Mouse (Mus musculus): ENCODE results near the gene Parva.

Gene Parva

DNA sequence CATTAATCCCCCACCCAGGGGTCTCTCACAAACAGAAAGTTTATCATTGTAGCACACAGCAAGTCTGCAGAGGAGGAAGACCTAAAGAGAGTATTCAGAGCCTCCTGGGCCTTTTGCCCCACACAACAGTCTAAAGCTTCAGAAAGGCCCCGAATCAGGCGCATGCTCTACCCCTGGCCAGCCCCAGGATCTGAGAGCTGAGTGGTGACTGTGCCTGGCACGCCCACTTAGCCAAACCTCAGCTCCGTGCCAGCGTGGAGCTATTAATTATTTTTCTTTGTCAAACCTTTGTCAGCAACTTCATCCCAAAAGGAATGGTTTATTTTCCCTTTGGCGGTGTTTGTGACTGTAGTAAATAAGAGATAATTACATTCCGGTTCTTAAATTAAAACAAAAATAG lies 44.0 kb downstream of the Parva start:
- in situ Hi-C loops (cut with MboI, MseI): loop anchor here in 1 of 2 experiments (5.0 kb wide), 2 partner anchors 74 to 396 kb away; no protein-coding TSS in a partner anchor

DNA sequence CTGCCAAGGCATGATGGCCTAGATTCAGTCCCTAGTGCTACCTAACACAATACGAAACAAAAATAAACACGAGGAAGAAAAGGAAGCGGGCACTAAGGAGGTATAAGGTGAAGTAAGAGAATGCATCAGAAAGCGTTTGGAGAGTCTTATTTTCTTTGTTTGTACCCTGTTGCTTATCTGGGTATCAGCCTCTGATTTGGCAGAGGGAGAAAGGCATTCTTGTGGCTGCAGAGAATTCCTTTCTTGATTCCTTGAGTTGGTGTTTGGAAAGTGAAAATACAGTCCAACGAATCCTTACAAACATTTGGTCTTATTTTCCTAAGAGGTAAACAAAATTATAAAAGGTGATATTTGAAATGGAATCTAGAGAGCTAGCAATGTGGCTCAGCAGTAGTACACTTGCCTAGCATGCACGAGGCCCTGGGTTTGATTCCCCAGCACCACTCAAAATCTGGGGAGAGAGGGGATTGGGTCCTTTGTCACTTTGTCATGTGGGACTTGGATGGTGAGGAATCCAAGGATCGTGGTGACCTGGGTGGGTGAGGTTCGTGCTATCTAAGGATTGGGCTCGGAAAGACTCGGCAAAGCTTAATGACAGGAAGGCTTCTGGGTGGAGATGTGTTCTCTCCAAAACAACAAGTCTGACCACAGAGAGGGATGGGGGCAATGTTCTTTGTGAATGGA lies 44.9 kb downstream of the Parva start:
- in situ Hi-C loops (cut with MboI, MseI): loop anchor here in 1 of 2 experiments (5.0 kb wide), 2 partner anchors 75 to 395 kb away; no protein-coding TSS in a partner anchor

DNA sequence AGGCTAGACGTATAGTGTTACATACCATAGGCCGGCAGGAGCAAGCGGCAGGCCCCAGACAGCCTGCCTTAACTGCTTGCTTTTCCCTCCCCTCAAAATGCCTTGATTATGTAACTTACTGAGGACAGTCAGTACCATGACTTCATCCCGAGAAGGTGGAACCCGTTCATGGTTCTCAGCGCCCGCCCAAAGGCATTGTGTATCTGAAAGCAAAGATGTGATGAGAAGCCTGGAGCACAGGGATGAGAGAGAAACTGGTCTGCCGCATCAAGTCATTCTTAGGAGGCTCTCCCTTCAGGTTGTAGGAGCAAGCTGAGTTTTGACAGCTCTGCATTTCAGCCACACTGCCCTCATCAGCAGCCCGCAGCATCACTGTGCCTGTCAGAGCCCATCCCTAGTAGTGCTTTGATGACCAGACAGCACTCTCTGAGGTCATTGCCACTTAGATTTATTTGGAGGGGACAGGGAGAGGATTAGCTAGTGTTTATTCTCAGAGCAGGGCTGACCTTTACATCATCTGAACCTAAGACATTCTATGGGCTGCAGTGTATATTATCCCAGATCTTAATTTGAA lies 45.5 kb downstream of the Parva start:
- in situ Hi-C loops (cut with MboI, MseI): loop anchor here in 1 of 2 experiments (5.0 kb wide), 2 partner anchors 75 to 395 kb away; no protein-coding TSS in a partner anchor

DNA sequence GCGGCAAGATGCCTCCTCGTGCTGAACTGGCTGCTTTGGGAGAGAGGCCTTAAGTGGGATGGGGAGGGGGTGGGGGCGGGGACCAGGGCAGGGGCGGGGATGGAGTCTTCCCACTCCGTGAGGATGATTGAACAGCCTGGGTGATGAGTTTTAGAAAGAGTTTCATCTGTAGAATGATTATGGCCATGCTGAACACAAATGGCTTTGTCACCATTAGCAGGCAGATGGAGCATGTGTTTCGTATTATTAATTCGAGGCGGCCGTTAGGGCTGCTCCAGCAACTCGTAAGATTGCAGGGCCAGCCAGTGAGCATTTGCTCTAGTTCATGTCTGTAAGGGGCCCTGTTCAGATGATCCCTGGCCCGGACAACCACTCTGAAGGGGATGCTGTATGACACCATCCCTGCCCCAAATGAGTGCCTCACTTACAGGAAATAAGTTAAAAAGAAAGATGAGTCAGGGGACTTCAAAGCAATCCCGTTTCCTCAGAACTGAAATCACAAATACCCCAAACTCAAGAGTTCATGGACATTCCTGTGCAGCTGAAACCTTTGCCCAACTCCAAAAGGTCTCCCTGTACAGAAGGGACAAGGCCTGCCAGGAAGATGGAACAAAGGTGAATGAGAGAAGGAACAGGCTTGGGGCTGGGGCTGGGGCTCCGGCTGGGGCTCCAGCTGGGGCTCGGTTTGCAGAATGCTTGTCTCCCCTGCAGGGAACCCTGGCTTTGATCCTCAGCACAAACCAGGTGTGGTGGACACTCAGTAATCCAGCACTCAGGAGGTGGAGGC lies 46.5 kb downstream of the Parva start:
- in situ Hi-C loops (cut with MboI, MseI): loop anchor here in 1 of 2 experiments (5.0 kb wide), 2 partner anchors 77 to 393 kb away; no protein-coding TSS in a partner anchor

- in situ Hi-C loops (cut with MboI, MseI): no loop called here
Observed at GRCm38 (mm10) chr7:112479116-112479515, 51.8 kb downstream of the Parva start.

- in situ Hi-C loops (cut with MboI, MseI): no loop called here
Observed at GRCm38 (mm10) chr7:112481031-112481430, 53.7 kb downstream of the Parva start.

GRCm38 (mm10) chr7:112482572-112482971 lies 55.3 kb downstream of the Parva start:
- in situ Hi-C loops (cut with MboI, MseI): no loop called here

DNA sequence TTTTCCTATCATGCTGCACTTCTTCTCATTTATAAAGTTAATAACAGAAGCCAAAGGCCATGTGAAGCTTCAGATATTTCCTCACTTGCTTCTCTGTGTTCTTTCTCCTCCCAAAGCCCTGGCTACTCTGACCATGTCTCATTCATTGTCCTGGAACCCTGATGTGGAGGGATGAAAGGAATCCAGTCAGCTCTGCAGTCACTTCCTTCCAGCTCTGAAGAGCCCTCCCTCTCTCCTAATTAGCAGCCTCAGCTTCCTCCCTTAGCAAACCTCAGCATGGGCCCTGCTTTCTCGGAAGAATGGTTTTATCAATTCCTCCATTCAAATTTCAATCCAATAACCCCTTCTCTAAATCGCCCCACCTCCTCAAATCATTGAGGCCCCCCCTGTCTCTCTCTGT lies 56.1 kb downstream of the Parva start:
- in situ Hi-C loops (cut with MboI, MseI): no loop called here

GRCm38 (mm10) chr7:112490825-112491224 lies 63.5 kb downstream of the Parva start:
- in situ Hi-C loops (cut with MboI, MseI): no loop called here

DNA sequence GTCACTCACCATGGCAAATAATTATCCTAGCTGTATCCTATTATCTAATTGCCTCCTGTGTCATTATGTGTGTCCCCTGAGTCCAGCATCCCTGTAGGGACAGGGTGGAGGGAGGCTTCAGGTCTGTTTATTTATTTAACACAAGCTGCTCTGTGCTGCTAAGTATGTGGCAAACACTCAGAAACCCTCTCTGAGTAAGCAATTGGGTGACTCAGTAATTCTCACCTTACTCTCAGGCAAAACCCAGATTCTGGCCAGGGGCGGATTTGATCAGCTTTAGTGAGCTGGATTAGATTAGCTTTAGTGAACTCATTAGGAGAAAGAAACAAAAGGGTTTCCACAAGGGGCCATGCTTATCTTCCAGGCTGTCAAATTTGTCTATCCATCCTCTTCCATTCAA lies 64.4 kb downstream of the Parva start:
- in situ Hi-C loops (cut with MboI, MseI): no loop called here

DNA sequence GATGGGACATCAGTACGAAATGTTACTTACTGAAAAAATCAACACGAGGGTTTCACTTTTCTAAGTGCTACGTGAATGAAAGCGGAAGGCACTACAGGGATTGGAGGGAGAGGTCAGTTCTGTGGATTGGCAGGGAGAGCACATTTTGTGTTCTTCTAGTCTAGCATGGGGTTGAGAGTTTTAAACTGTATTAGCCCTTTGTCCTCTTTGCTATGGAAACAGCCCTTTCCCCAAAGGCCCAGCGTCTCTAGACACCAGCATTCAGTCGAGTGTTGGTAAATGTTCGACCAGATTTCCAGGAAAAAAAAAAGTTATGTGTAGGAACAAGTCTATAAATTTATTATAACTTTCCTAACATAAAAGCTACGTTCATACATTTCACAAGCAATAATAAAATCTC lies 68.6 kb downstream of the Parva start:
- in situ Hi-C loops (cut with MboI, MseI): no loop called here

DNA sequence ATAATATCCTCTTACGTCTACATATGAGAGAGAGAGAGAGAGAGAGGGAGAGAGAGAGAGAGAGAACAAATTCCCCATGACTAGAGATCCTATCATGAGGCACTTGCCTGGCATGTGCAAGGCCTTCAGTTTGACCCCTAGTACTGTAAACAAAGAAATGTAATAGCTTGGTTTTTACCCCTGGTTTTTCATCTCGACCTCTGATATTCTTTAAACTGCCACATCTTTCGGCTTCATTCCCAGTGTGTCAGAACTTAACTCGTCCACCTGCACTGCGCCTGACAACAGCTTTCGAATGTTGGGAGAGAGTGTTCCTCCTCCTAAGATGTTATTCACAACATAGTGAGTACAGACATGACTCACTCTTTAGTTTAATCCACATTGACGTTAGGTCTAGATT lies 69.6 kb downstream of the Parva start:
- in situ Hi-C loops (cut with MboI, MseI): no loop called here

- in situ Hi-C loops (cut with MboI, MseI): no loop called here
Observed at GRCm38 (mm10) chr7:112498591-112499301, 71.4 kb downstream of the Parva start.

DNA sequence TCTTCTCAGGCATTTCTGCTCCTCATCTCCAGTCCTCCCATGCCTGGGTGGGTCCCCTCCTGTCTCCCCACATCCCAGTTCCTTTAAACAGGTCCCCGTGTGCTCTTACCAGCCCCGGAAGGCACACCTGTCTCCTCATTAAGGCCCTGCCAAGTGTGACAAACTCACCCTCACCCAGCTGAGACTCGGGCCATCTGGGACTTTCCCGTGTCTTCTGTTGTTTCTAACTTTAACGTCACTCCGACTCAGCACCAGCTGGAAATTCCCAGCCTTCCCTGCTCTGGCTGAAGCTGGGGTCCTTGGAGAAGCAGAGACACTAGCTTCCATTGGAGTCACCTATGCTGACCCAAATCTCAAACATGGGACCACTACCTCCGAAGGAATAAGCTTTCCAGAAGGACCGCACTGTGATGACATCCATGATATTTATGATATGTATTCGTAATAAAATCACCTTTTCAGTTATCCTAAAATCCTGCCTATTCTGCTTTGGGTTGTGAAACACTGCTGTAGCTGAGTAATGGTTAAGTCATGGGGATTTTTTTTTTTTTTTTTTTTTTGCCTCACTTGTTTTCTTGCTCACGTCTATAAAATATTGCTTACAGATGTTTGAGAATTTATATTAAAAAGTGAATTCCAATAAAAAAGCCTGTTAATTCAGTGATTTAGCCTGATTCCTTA lies 72.3 kb downstream of the Parva start:
- in situ Hi-C loops (cut with MboI, MseI): no loop called here

DNA sequence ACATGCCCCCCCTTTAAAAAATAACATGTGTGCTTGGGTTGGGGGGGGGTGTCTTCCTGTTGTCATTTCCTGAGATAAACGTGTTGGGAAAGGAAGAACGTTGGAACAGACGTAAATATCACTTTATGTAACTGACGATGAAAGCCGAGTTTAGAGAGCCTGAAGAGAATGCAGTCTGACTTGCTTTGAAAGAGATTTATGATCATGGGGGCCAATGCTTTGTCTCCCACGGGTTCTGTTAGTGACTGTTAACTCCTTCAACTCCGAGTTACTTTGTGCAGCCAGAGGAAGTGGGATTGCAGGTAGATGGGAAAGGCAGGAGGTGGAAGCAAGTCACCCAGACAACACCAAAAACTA lies 72.8 kb downstream of the Parva start:
- in situ Hi-C loops (cut with MboI, MseI): no loop called here

DNA sequence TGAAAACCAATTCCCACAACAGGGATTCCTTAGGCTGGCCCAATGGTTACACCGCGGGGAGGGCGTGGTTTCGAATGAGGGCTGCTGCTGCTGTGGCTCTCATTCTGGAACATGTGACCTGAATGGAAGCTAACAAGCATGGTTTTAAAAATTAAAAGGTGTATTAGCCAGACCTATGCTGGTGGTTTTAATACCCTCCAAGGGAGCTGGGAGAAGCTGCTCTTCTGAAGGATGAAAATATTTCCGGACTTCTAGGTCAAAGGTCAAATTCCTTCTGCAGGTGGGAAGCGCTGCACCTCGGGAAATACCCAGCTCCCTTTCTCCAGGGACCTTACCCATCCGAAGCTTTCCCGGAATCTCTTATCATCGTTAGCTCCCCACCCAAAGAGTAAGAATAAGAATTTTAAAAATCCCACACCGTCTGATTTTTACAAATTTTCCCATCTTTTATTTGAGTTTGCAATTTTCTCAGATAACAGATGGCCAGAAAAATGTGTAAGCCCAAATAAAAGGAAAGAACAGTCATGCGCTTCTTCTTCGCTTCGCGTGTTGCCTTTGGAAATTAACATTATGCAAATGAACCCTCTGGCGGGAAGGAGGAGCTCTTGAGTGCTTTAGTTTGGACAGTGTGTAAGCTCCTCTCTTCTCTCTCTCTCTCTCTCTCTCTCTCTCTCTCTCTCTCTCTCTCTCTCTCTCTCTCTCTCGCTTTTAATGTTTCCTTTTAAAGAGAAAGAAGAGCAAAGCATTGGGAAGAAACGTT lies 74.9 kb downstream of the Parva start:
- in situ Hi-C loops (cut with MboI, MseI): no loop called here

DNA sequence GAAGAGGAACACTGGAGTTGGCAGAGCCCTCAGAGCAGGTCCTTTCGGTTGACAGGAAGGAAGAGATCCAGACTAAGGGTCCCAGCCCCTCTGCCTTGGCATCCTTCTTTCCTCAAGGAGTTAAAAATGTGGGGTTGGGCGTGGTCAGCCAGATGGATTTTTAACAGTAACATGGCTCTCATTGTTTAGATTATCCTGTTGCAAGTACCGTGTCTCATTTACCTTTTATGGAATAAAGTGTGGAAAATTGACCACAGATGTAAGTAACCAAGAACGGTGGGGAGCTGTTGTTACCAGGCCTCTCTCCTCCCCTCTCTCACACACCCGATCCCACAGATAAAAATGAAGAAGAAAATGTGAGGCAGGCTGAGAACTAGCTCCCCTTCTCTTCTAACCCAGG lies 75.5 kb downstream of the Parva start:
- in situ Hi-C loops (cut with MboI, MseI): no loop called here

GRCm38 (mm10) chr7:112503448-112503847 lies 76.1 kb downstream of the Parva start:
- in situ Hi-C loops (cut with MboI, MseI): no loop called here

- in situ Hi-C loops (cut with MboI, MseI): no loop called here
Observed at GRCm38 (mm10) chr7:112503917-112504316, 76.6 kb downstream of the Parva start.

DNA sequence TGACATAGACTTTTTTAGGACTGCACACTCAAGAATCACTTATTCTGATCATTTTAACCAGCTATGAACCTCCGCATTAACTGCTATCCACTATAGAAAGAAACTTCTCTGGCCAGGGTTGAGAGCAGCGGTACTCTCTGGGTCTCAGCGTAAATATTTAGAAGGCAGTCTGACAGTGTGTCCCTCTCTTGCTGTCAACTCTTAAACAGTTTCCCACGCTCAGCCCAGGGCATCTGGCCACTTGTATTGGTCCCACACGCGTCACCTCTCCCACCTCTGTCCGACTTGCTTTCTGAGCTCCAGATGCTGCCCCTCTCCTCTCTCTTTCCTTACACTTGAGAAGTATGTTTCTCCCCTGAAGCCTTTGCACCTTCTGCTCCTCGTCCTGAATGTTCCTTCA lies 81.8 kb downstream of the Parva start:
- in situ Hi-C loops (cut with MboI, MseI): no loop called here

Data from T-helper 17 cell (primary cell).